8 mouse cellular contexts compared by ENCODE assay signal in the genomic region with DNA sequence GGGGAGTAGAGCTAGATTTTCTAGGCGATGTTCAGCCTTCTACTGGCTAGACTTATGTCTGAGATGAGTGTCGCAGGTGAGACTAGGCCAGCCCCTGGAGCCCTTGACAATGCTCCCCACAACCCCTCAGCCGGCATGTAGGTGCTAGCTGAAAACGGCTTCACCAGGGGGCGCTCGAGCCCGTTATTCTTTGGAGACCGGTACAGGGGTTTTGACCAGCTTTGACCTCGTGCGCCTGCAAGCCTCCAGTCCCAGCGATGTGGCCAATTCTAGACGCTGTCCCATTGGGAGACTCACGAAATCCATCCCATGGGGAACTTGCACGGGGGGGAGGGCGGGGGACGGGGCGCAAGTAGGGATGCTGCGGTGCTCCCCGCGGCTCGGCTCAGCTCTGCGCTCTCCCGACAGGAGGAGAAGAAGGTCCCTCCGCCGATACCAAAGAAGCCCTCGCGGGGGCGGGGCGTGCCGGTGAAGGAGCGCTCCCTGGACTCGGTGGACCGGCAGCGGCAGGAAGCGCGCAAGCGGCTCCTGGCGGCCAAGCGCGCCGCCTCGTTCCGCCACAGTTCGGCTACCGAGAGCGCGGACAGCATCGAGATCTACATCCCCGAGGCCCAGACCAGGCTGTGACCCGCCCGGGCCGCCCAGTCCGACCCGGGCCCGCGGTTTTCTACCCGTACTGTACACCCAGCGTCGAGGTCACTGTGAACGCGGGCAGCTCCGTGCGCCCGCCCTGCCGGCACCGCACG. TPM values are rescaled to one million over a fixed set of nuclear protein-coding genes. Genes with fewer than 3 reads are reported as not detected.
A peak's percentile ranks its signal among the peaks of the same experiment; 100 is the strongest.
DNase-seq lines count a peak whose midpoint lies in the region; ATAC-seq and TF ChIP-seq lines count a peak whose summit lies in the region.

No protein-coding gene starts in this region.

- H3K4me1 ChIP-seq in cerebellum, adult 2 months (ENCODE audit: control insufficient read depth, insufficient read depth, low read length): peaks cover 30% of the 10 kb centered on the region
- peaks cover 9% of the 10 kb centered on the region for H3K4me1 ChIP-seq in hindbrain, embryonic 11.5 days (replicated peaks; ENCODE audit: control insufficient read depth, insufficient read depth, low read length)

- ATAC-seq in frontal cortex, adult (ENCODE audit: low TSS enrichment): peak; percentile 3; the same call in 1 of the 2 replicates
- ATAC-seq in hindbrain, embryonic 11.5 days (ENCODE audit: low FRiP score): peak; percentile 74
- peak; percentile 88 for ATAC-seq in megakaryocyte, adult 5-6 weeks (ENCODE audit: poor library complexity, severe bottlenecking)

- no peaks in the 10 kb centered on the region for H3K27me3 ChIP-seq in cerebellum, adult 2 months (ENCODE audit: control insufficient read depth, insufficient read depth, low read length)
- H3K27me3 ChIP-seq in hindbrain, embryonic 11.5 days (ENCODE audit: control insufficient read depth, insufficient read depth, low read length): no peaks in the 10 kb centered on the region; the same call in 1 of the 2 replicates

- peak; percentile 62; the same call in 1 of the 2 replicates for TF ChIP-seq CTCF in cerebellum, adult 2 months (IDR thresholded peaks at IDR 0.05; ENCODE audit: borderline replicate concordance, insufficient read depth, low read depth, low read length)

- H3K9ac ChIP-seq in hindbrain, embryonic 11.5 days (ENCODE audit: low read depth, low read length): peak overlapping the region; percentile 77

- H3K4me3 ChIP-seq in cerebellum, adult 2 months (replicated peaks; ENCODE audit: insufficient read depth, low read depth, low read length): peak overlapping the region; percentile 33
- peak overlapping the region; percentile 50 for H3K4me3 ChIP-seq in hindbrain, embryonic 11.5 days (ENCODE audit: low read depth, low read length)

- peak overlapping the region; percentile 99 for H3K4me2 ChIP-seq in hindbrain, embryonic 11.5 days (replicated peaks; ENCODE audit: low read depth, low read length)

- DNase-seq in R1 (ENCODE audit: low read depth, low spot score): peak; percentile 95
- DNase-seq in cerebellum, adult 2 months: peak; percentile 81 to 87
- DNase-seq in hindbrain, embryonic 11.5 days (ENCODE audit: low spot score): peak; percentile 97
- DNase-seq in layer of hippocampus, postnatal 25 days (ENCODE audit: extremely low spot score in 1 of 2, low spot score in 1 of 2): peak; percentile 69 to 96
- peak; percentile 82 for DNase-seq in retina, postnatal 7 days (ENCODE audit: low read depth, low spot score)
- peak; percentile 47 for DNase-seq in urinary bladder, postnatal 10 days (ENCODE audit: low spot score)

- WGBS in cerebellum, adult 2 months: 5% methylated on average over 65 of the region's 67 CpGs
- 1% methylated on average over 50 of the region's 67 CpGs for WGBS in hindbrain, embryonic 11.5 days

- peak overlapping the region; percentile 65 for H3K27ac ChIP-seq in cerebellum, adult 2 months (ENCODE audit: insufficient read depth, low read length)
- H3K27ac ChIP-seq in hindbrain, embryonic 11.5 days (ENCODE audit: low read depth, low read length): peak overlapping the region; percentile 81

- H3K9me3 ChIP-seq in hindbrain, embryonic 11.5 days (ENCODE audit: control insufficient read depth, low read length): no peaks in the 10 kb centered on the region

- TF ChIP-seq POLR2A in cerebellum, adult 2 months (IDR thresholded peaks at IDR 0.05; ENCODE audit: borderline replicate concordance, insufficient read depth, low read length): no peak

- H3K36me3 ChIP-seq in hindbrain, embryonic 11.5 days (ENCODE audit: control insufficient read depth, insufficient read depth, low read length): no peaks in the 10 kb centered on the region

RNA-seq across cellular contexts. Expression of gene Smim12, which starts 7.7 kb away (rescaled TPM):
- 95.5 and 106 TPM in 2 replicates for polyA plus RNA-seq in cerebellum, adult 2 months (2012; rRNA removed)
- 59.3 and 59.7 TPM in 2 replicates for polyA plus RNA-seq in hindbrain, embryonic 11.5 days (2014; fragmentation: Nextera tagmentation; extraction: Ambion mirVana)
- 10 to 100 TPM; 46.7 to 51.6 TPM for total RNA-seq in layer of hippocampus, postnatal 25 days (2021)
- total RNA-seq in megakaryocyte, adult 5-6 weeks (2015): 33.9 and 37.3 TPM in 2 replicates
- 33.7 and 39.3 TPM in 2 replicates for total RNA-seq in megakaryocyte, adult 5-6 weeks (2017)

Comparison
In these comparisons a context has a peak if more than half of its experiments do, and no peak if none do; other contexts are left out.
1. Peak in every context shown above with its lines: DNase-seq, ATAC-seq, H3K4me3 ChIP-seq and H3K27ac ChIP-seq.
2. DNase-seq: peak in every context shown above with its lines; median percentile 97 in hindbrain, embryonic 11.5 days; 95 in R1; 84 in cerebellum, adult 2 months; 82 in layer of hippocampus, postnatal 25 days; 82 in retina, postnatal 7 days; 47 in urinary bladder, postnatal 10 days.
3. ATAC-seq: peak in every context shown above with its lines; median percentile 88 in megakaryocyte, adult 5-6 weeks; 74 in hindbrain, embryonic 11.5 days; 3 in frontal cortex, adult.